ENCODE assay signal across 8 mouse cellular contexts in genomic region chr13:32297398-32297797, GRCm38 (mm10). TPM values are rescaled to one million over a fixed set of nuclear protein-coding genes. Genes with fewer than 3 reads are reported as not detected.
DNase-seq lines count a peak whose midpoint lies in the region; ATAC-seq and TF ChIP-seq lines count a peak whose summit lies in the region.

No protein-coding gene starts in this region.

- DNase-seq in cerebellum, adult 9-10 months, result no peak
- peak; percentile 80 for DNase-seq in 3T3-L1 (ENCODE audit: low read depth, low spot score)
- DNase-seq in adrenal gland, postnatal 14 days, result peak; percentile 37
- peak; percentile 6 to 65 for DNase-seq in frontal cortex, adult 2 months (ENCODE audit: extremely low spot score in 1 of 2, low spot score in 1 of 2)
- DNase-seq in kidney, adult 9 months, result peak; percentile 56
- DNase-seq in lung, adult 2 months, result peak; percentile 30
- DNase-seq in retina, postnatal 1 day, result peak; percentile 58

- ATAC-seq in cerebellum, adult (ENCODE audit: insufficient number of reproducible peaks, low FRiP score, low TSS enrichment), result peak; percentile 50; the same call in 1 of the 2 replicates

- no peak for TF ChIP-seq POLR2A in lung, adult 2 months (IDR thresholded peaks at IDR 0.05; ENCODE audit: borderline replicate concordance, extremely low read depth, low read depth, low read length)

- H3K4me1 ChIP-seq in lung, adult 2 months (ENCODE audit: control insufficient read depth, insufficient read depth, low read length), result no peaks in the 10 kb centered on the region

- peak; percentile 32; the same call in 1 of the 2 replicates for TF ChIP-seq CTCF in lung, adult 2 months (IDR thresholded peaks at IDR 0.05; ENCODE audit: insufficient read depth, low read length)

- WGBS in lung, adult 2 months, result 31% methylated on average over 5 of the region's 5 CpGs

- H3K4me3 ChIP-seq in lung, adult 2 months (replicated peaks; ENCODE audit: extremely low read depth, low read depth, low read length), result no peak overlapping the region

RNA-seq across cellular contexts. Expression of gene Gmds, which starts 41.1 kb away (rescaled TPM):
- 4.0 and 5.4 TPM in 2 replicates for total RNA-seq in adrenal gland, postnatal 14 days (2021)
- 12.0 and 12.1 TPM in 2 replicates for polyA plus RNA-seq in frontal cortex, adult 2 months (2012; rRNA removed)
- 16.0 and 22.6 TPM in 2 replicates for polyA plus RNA-seq in lung, adult 2 months (2012; rRNA removed)
